Mouse (Mus musculus) small intestine, adult 2 months (tissue): Measurements from ENCODE around the gene Gne.

Experiments
- CTCF ChIP-seq: fragments of 200-500 bp; IDR thresholded peaks from 2 replicates; pipeline ENCODE4 v1.5.1; 2012; ENCODE audit warnings: low read depth, mild to moderate bottlenecking, control low read depth, inconsistent platforms, low read length, moderate library complexity, mixed read lengths; ENCODE audit not compliant: insufficient replicate concordance, insufficient read length; ENCODE audit errors: extremely low read depth
- POLR2A ChIP-seq: fragments of 200-500 bp; IDR thresholded peaks from 2 replicates; pipeline ENCODE4 v1.6.1; 2012; ENCODE audit warnings: low read depth, mild to moderate bottlenecking, control low read depth, inconsistent platforms, low read length, moderate library complexity

- no peak for TF ChIP-seq CTCF
- no peak for TF ChIP-seq POLR2A
Observed at GRCm38 (mm10) chr4:44066891-44067290, 17.1 kb downstream of the Gne start.
